Mouse (Mus musculus): Measurements from ENCODE around the gene Mrpl37. TPM values are rescaled to one million over a fixed set of nuclear protein-coding genes. Genes with fewer than 3 reads are reported as not detected.

Gene Mrpl37
- total RNA-seq, 4 experiments from 2014 or later, result 55.4 to 67.1 (median 61.9) TPM

GRCm38 (mm10) chr4:107019027-107019426, 47.6 kb downstream of the Mrpl37 start:
- DNase-seq (ENCODE audit: low spot score in 2 of 2), result peak; percentile 62 to 71

GRCm38 (mm10) chr4:107018521-107018920, 48.1 kb downstream of the Mrpl37 start:
- no peak for DNase-seq (ENCODE audit: low spot score in 2 of 2)

- no peak for DNase-seq (ENCODE audit: low spot score in 2 of 2)
These were observed 49.4 kb downstream of the Mrpl37 start for GRCm38 (mm10) chr4:107017257-107017656.

- DNase-seq (ENCODE audit: low spot score in 2 of 2), result no peak
These were observed 50.6 kb downstream of the Mrpl37 start for GRCm38 (mm10) chr4:107015971-107016511.

- DNase-seq (ENCODE audit: low spot score in 2 of 2), result no peak
These were observed 52.8 kb downstream of the Mrpl37 start for GRCm38 (mm10) chr4:107013817-107014260.

GRCm38 (mm10) chr4:107013119-107013816, 53.4 kb downstream of the Mrpl37 start:
- no peak for DNase-seq (ENCODE audit: low spot score in 2 of 2)

- DNase-seq (ENCODE audit: low spot score in 2 of 2), result no peak
These were observed 54.1 kb downstream of the Mrpl37 start for GRCm38 (mm10) chr4:107012574-107012973.

GRCm38 (mm10) chr4:107012005-107012478, 54.6 kb downstream of the Mrpl37 start:
- DNase-seq (ENCODE audit: low spot score in 2 of 2), result no peak

- DNase-seq (ENCODE audit: low spot score in 2 of 2), result no peak
These were observed 55.2 kb downstream of the Mrpl37 start for GRCm38 (mm10) chr4:107011325-107012004.

GRCm38 (mm10) chr4:107009548-107009947, 57.1 kb downstream of the Mrpl37 start:
- DNase-seq (ENCODE audit: low spot score in 2 of 2), result no peak

- no peak for DNase-seq (ENCODE audit: low spot score in 2 of 2)
These were observed 58.5 kb downstream of the Mrpl37 start for GRCm38 (mm10) chr4:107008161-107008560.

GRCm38 (mm10) chr4:107007359-107007758, 59.3 kb downstream of the Mrpl37 start:
- no peak for DNase-seq (ENCODE audit: low spot score in 2 of 2)

- no peak for DNase-seq (ENCODE audit: low spot score in 2 of 2)
These were observed 59.9 kb downstream of the Mrpl37 start for GRCm38 (mm10) chr4:107006807-107007206.

- no peak for DNase-seq (ENCODE audit: low spot score in 2 of 2)
These were observed 60.4 kb downstream of the Mrpl37 start for GRCm38 (mm10) chr4:107006229-107006628.

Other genes with a start within 250 kb of the Mrpl37 start
- 100 to 1,000 TPM; 150 to 180 (median 160) TPM for gene Ssbp3, start 156.2 kb downstream of the Mrpl37 start, total RNA-seq (2022)
- 10 to 100 TPM in 1 of 4 experiments, 1 to 10 TPM in 3; 6.0 to 10.5 (median 7.5) TPM for gene Cyb5rl, start 120 bp upstream of the Mrpl37 start, total RNA-seq (2022)
- not detected for gene Cdcp2, start 30.0 kb upstream of the Mrpl37 start, total RNA-seq (2022)
- 100 to 1,000 TPM; 213 to 240 (median 224) TPM for gene Tmem59, start 111.5 kb upstream of the Mrpl37 start, total RNA-seq (2022)
- gene Tceanc2, start 112.2 kb upstream of the Mrpl37 start, total RNA-seq (2022), result 10 to 100 TPM; 15.9 to 18.9 (median 17.0) TPM
- under 1 TPM in 1 of 4 experiments, not detected in 3; 0.29 TPM for gene Ldlrad1, start 142.3 kb upstream of the Mrpl37 start, total RNA-seq (2022)
- gene Lrrc42, start 186.7 kb upstream of the Mrpl37 start, total RNA-seq (2022), result 10 to 100 TPM; 30.5 to 38.5 (median 34.3) TPM
- gene Hspb11, start 186.7 kb upstream of the Mrpl37 start, total RNA-seq (2022), result 10 to 100 TPM; 18.9 to 24.1 (median 21.0) TPM
- gene Dio1, start 240.3 kb upstream of the Mrpl37 start, total RNA-seq (2022), result not detected
- gene Yipf1, start 247.5 kb upstream of the Mrpl37 start, total RNA-seq (2022), result 10 to 100 TPM; 47.8 to 56.9 (median 50.6) TPM

All from layer of hippocampus, adult 8-10 months (tissue).